Mouse (Mus musculus): Measurements from ENCODE around the gene Tspan2. TPM values are rescaled to one million over a fixed set of nuclear protein-coding genes. Genes with fewer than 3 reads are reported as not detected.

Tspan2 gene
- polyA plus RNA-seq, 1 experiment, result 8.1 TPM

- TF ChIP-seq POLR2A (IDR thresholded peaks at IDR 0.05; ENCODE audit: borderline replicate concordance, extremely low read depth, insufficient read depth, insufficient read length, poor library complexity, severe bottlenecking) (no peak), CTCF (IDR thresholded peaks at IDR 0.05; ENCODE audit: borderline replicate concordance, extremely low read depth, insufficient read depth, insufficient read length) (no peak)
- no peak for DNase-seq (ENCODE audit: low read depth)
Measured at GRCm38 (mm10) chr3:102782618-102783017, 48.3 kb downstream of the Tspan2 start, which contains the start of gene Tshb. TSS of gene Tshb (minus strand) at chr3:102782718.

GRCm38 (mm10) chr3:102787369-102787768 is 53.0 kb downstream of the Tspan2 start:
- DNase-seq (ENCODE audit: low read depth), result peak; percentile 6
- no peak; the same call in 1 of the 2 replicates for TF ChIP-seq CTCF (IDR thresholded peaks at IDR 0.05; ENCODE audit: borderline replicate concordance, extremely low read depth, insufficient read depth, insufficient read length)

GRCm38 (mm10) chr3:102803937-102804336 is 69.6 kb downstream of the Tspan2 start:
- TF ChIP-seq CTCF (IDR thresholded peaks at IDR 0.05; ENCODE audit: borderline replicate concordance, extremely low read depth, insufficient read depth, insufficient read length) (peak; percentile 71; the same call in 1 of the 2 replicates), POLR2A (IDR thresholded peaks at IDR 0.05; ENCODE audit: borderline replicate concordance, extremely low read depth, insufficient read depth, insufficient read length, poor library complexity, severe bottlenecking) (no peak)

GRCm38 (mm10) chr3:102842386-102842785 is 108.1 kb downstream of the Tspan2 start:
- TF ChIP-seq CTCF (IDR thresholded peaks at IDR 0.05; ENCODE audit: borderline replicate concordance, extremely low read depth, insufficient read depth, insufficient read length), result peak; percentile 25; the same call in 1 of the 2 replicates
- no peak for TF ChIP-seq POLR2A (IDR thresholded peaks at IDR 0.05; ENCODE audit: borderline replicate concordance, extremely low read depth, insufficient read depth, insufficient read length, poor library complexity, severe bottlenecking)
- DNase-seq (ENCODE audit: low read depth), result peak; percentile 1

More at GRCm38 (mm10) chr3:102803937-102804336, 69.6 kb downstream of the Tspan2 start:
- peak; percentile 88 for DNase-seq (ENCODE audit: low read depth)

- no peak for DNase-seq (ENCODE audit: low read depth)
- TF ChIP-seq CTCF (IDR thresholded peaks at IDR 0.05; ENCODE audit: borderline replicate concordance, extremely low read depth, insufficient read depth, insufficient read length) (no peak), POLR2A (IDR thresholded peaks at IDR 0.05; ENCODE audit: borderline replicate concordance, extremely low read depth, insufficient read depth, insufficient read length, poor library complexity, severe bottlenecking) (no peak)
Measured at GRCm38 (mm10) chr3:102848661-102849060, 114.3 kb downstream of the Tspan2 start.

Other genes with a start within 250 kb of the Tspan2 start
- gene Tshb, start 48.2 kb downstream of the Tspan2 start, polyA plus RNA-seq (2012; rRNA removed), result not detected in 2 replicates
- gene Sycp1, start 201.6 kb downstream of the Tspan2 start, polyA plus RNA-seq (2012; rRNA removed), result not detected in 2 replicates
- 0.12 and 0.13 TPM in 2 replicates for gene Nr1h5, start 229.6 kb downstream of the Tspan2 start, polyA plus RNA-seq (2012; rRNA removed)

All from brain, embryonic 14.5 days (tissue).